Mouse (Mus musculus) adipocyte (in vitro differentiated cells): Measurements from ENCODE around the gene Usp22.
"Not testable (repeated sequence)": the region's sequence is repeated elsewhere in the genome, so short reads cannot be mapped to it uniquely, and the experiment has no call there.

Experiments
- DNase-seq: peaks from one replicate; pipeline ENCODE4 v3.0.0-alpha.2; 2016; ENCODE audit warnings: low spot score

The Usp22 gene

GRCm38 (mm10) chr11:61142941-61143530 lies 31.8 kb downstream of the Usp22 start:
- no peak for DNase-seq

- DNase-seq, result no peak
Measured at GRCm38 (mm10) chr11:61142262-61142661, 32.6 kb downstream of the Usp22 start.

- no peak for DNase-seq
Measured at GRCm38 (mm10) chr11:61141693-61142092, 33.2 kb downstream of the Usp22 start.

GRCm38 (mm10) chr11:61132943-61133342 lies 41.9 kb downstream of the Usp22 start:
- DNase-seq, result no peak

GRCm38 (mm10) chr11:61130646-61131045 lies 44.2 kb downstream of the Usp22 start:
- not testable (repeated sequence) for DNase-seq

- no peak for DNase-seq
Measured at GRCm38 (mm10) chr11:61129305-61129704, 45.5 kb downstream of the Usp22 start.

GRCm38 (mm10) chr11:61127421-61128055 lies 47.3 kb downstream of the Usp22 start:
- no peak for DNase-seq

- DNase-seq, result no peak
Measured at GRCm38 (mm10) chr11:61126606-61127355, 48.1 kb downstream of the Usp22 start, which contains the start of gene Tnfrsf13b. Gene Tnfrsf13b, plus strand, starts transcription at chr11:61126755.

GRCm38 (mm10) chr11:61125970-61126369 lies 48.9 kb downstream of the Usp22 start:
- DNase-seq, result no peak

- no peak for DNase-seq
Measured at GRCm38 (mm10) chr11:61123886-61124285, 51.0 kb downstream of the Usp22 start.

GRCm38 (mm10) chr11:61122769-61123288 lies 52.0 kb downstream of the Usp22 start:
- DNase-seq, result no peak

GRCm38 (mm10) chr11:61122283-61122768 lies 52.5 kb downstream of the Usp22 start:
- no peak for DNase-seq

- DNase-seq, result no peak
Measured at GRCm38 (mm10) chr11:61119996-61120583, 54.8 kb downstream of the Usp22 start.

GRCm38 (mm10) chr11:61116226-61116625 lies 58.6 kb downstream of the Usp22 start:
- DNase-seq, result no peak

- DNase-seq, result no peak
Measured at GRCm38 (mm10) chr11:61112323-61112995, 62.4 kb downstream of the Usp22 start.

- no peak for DNase-seq
Measured at GRCm38 (mm10) chr11:61111472-61111871, 63.4 kb downstream of the Usp22 start.

- DNase-seq, result no peak
Measured at GRCm38 (mm10) chr11:61110928-61111327, 63.9 kb downstream of the Usp22 start.

GRCm38 (mm10) chr11:61110113-61110512 lies 64.7 kb downstream of the Usp22 start:
- DNase-seq, result no peak

GRCm38 (mm10) chr11:61109707-61110106 lies 65.1 kb downstream of the Usp22 start:
- no peak for DNase-seq

- DNase-seq, result no peak
Measured at GRCm38 (mm10) chr11:61108911-61109361, 65.9 kb downstream of the Usp22 start.

- DNase-seq, result peak; percentile 92
Measured at GRCm38 (mm10) chr11:61104241-61104901, 70.5 kb downstream of the Usp22 start.
